In the genomic region with DNA sequence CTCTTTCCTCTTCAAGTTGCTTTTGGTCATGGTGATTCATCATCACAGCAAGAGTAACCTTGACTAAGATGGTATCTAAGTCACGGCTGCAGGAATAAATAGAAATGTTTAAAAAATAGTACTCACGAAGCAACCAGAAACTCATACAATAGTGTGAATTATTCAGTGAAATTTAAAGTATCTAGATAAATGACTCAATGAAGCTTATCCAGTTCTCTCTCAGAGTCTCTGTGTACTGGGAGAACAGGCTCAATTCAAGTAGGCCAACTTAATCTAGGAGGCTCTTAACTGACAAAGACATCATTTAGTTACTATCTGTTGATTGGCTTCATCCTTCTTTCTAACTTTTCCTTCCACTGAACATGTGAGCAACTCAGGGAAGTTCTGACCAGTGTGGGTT, we compare ENCODE assay signal across 34 mouse cellular contexts.
"Had no signal": no experiment of that assay in that cellular context is flagged by ENCODE, and none has a peak within 500 bp of the region (broad histone marks: within the 10 kb centered on the region; RNA-seq: fewer than 3 reads in every experiment).

No protein-coding gene starts in this region.

- H3K27me3 ChIP-seq: heart, embryonic 12.5 days; heart, embryonic 13.5 days; heart, embryonic 15.5 days; hindbrain, embryonic 12.5 days; hindbrain, embryonic 13.5 days; hindbrain, embryonic 15.5 days; intestine, embryonic 15.5 days; kidney, embryonic 15.5 days had no signal

- H3K36me3 ChIP-seq: heart, embryonic 12.5 days; heart, embryonic 13.5 days; heart, embryonic 15.5 days; hindbrain, embryonic 10.5 days; hindbrain, embryonic 12.5 days; hindbrain, embryonic 13.5 days; hindbrain, embryonic 15.5 days; intestine, embryonic 15.5 days; kidney, embryonic 15.5 days had no signal

- H3K4me3 ChIP-seq: heart, embryonic 12.5 days; heart, embryonic 13.5 days; heart, embryonic 15.5 days; hindbrain, embryonic 10.5 days; hindbrain, embryonic 12.5 days; hindbrain, embryonic 13.5 days; hindbrain, embryonic 15.5 days; intestine, embryonic 15.5 days; kidney, embryonic 15.5 days; layer of hippocampus, adult 2 months; left cerebral cortex, adult 2 months had no signal

- H3K27ac ChIP-seq: heart, embryonic 13.5 days; heart, embryonic 15.5 days; hindbrain, embryonic 10.5 days; hindbrain, embryonic 12.5 days; hindbrain, embryonic 13.5 days; hindbrain, embryonic 14.5 days; hindbrain, embryonic 15.5 days; hindbrain, postnatal 0 days; intestine, embryonic 15.5 days; kidney, embryonic 15.5 days; kidney, postnatal 0 days; layer of hippocampus, adult 2 months; left cerebral cortex, adult 2 months had no signal

- ATAC-seq: hindbrain, embryonic 16.5 days; hindbrain, postnatal 0 days; inflammation-experienced regulatory T-cells, adult 6 months; intestine, embryonic 15.5 days; intestine, embryonic 16.5 days; intestine, postnatal 0 days had no signal

- H3K4me1 ChIP-seq: heart, embryonic 12.5 days; heart, embryonic 13.5 days; heart, embryonic 15.5 days; hindbrain, embryonic 10.5 days; hindbrain, embryonic 12.5 days; hindbrain, embryonic 13.5 days; hindbrain, embryonic 15.5 days; intestine, embryonic 15.5 days; kidney, embryonic 15.5 days had no signal

- DNase-seq: heart, postnatal 10 days; heart, postnatal 14 days; heart, postnatal 36 days; heart, postnatal 4 days; kidney, adult 11 months; kidney, adult 18-20 months; kidney, adult 2 months; kidney, adult 8-10 months; kidney, adult 9 months; kidney, postnatal 10 days; kidney, postnatal 14 days; kidney, postnatal 25 days; kidney, postnatal 36 days; kidney, postnatal 4 days; layer of hippocampus, adult 9-11 months; layer of hippocampus, postnatal 36 days had no signal

- H3K9me3 ChIP-seq: heart, embryonic 12.5 days; heart, embryonic 13.5 days; heart, embryonic 15.5 days; hindbrain, embryonic 10.5 days; hindbrain, embryonic 12.5 days; hindbrain, embryonic 13.5 days; hindbrain, embryonic 15.5 days; intestine, embryonic 15.5 days; kidney, embryonic 15.5 days had no signal
